Mouse (Mus musculus): Measurements from ENCODE around the gene Pabpc4l. TPM values are rescaled to one million over a fixed set of nuclear protein-coding genes. Genes with fewer than 3 reads are reported as not detected.
A peak's percentile ranks its signal among the peaks of the same experiment; 100 is the strongest.
"Not testable (repeated sequence)": the region's sequence is repeated elsewhere in the genome, so short reads cannot be mapped to it uniquely, and the experiment has no call there.

Pabpc4l gene
- polyA plus RNA-seq (2014; fragmentation: Nextera tagmentation; extraction: Ambion mirVana): 20.5 and 21.9 TPM in 2 replicates

GRCm38 (mm10) chr3:46447481-46448265, at the start of gene Pabpc4l:
Pabpc4l (minus strand) TSS chr3:46448219.
- peak; percentile 94 for ATAC-seq (ENCODE audit: insufficient number of reproducible peaks, insufficient read depth, low FRiP score, low read depth)
- Histone ChIP-seq H3K9me3 (ENCODE audit: control insufficient read depth, low read depth, low read length) (peaks cover 10% of the 10 kb centered on the region; the same call in 1 of the 2 replicates), H3K4me2 (replicated peaks; ENCODE audit: low read depth, low read length) (peak within 1 kb of the TSS; percentile 57), H3K4me3 (ENCODE audit: low read depth, low read length) (peak within 1 kb of the TSS; percentile 61), H3K27ac (ENCODE audit: low read length) (peak within 1 kb of the TSS; percentile 80), H3K4me1 (ENCODE audit: control insufficient read depth, insufficient read depth, low read length) (no peaks in the 10 kb centered on the region), H3K27me3 (ENCODE audit: control insufficient read depth, insufficient read depth, low read length) (no peaks in the 10 kb centered on the region), H3K36me3 (ENCODE audit: control insufficient read depth, insufficient read depth, low read length) (no peaks in the 10 kb centered on the region), H3K9ac (replicated peaks; ENCODE audit: low read depth, low read length) (peak within 1 kb of the TSS; percentile 83)
- 1% methylated on average over 37 of the region's 37 CpGs for WGBS

- no peaks in the 10 kb centered on the region for H3K4me1 ChIP-seq (ENCODE audit: control insufficient read depth, insufficient read depth, low read length)
- H3K9me3 ChIP-seq (ENCODE audit: control insufficient read depth, low read depth, low read length): no peaks in the 10 kb centered on the region
- no peak overlapping the region for H3K4me3 ChIP-seq (ENCODE audit: low read depth, low read length)
- ATAC-seq (ENCODE audit: insufficient number of reproducible peaks, insufficient read depth, low FRiP score, low read depth): no peak
- H3K27ac ChIP-seq (ENCODE audit: low read length): no peak overlapping the region
- no peaks in the 10 kb centered on the region for H3K36me3 ChIP-seq (ENCODE audit: control insufficient read depth, insufficient read depth, low read length)
- H3K9ac ChIP-seq (replicated peaks; ENCODE audit: low read depth, low read length): no peak overlapping the region
- 66% methylated on average over 5 of the region's 5 CpGs for WGBS
- no peaks in the 10 kb centered on the region for H3K27me3 ChIP-seq (ENCODE audit: control insufficient read depth, insufficient read depth, low read length)
- no peak overlapping the region for H3K4me2 ChIP-seq (replicated peaks; ENCODE audit: low read depth, low read length)
Measured at GRCm38 (mm10) chr3:46490989-46491259, 42.9 kb upstream of the Pabpc4l start.

DNA sequence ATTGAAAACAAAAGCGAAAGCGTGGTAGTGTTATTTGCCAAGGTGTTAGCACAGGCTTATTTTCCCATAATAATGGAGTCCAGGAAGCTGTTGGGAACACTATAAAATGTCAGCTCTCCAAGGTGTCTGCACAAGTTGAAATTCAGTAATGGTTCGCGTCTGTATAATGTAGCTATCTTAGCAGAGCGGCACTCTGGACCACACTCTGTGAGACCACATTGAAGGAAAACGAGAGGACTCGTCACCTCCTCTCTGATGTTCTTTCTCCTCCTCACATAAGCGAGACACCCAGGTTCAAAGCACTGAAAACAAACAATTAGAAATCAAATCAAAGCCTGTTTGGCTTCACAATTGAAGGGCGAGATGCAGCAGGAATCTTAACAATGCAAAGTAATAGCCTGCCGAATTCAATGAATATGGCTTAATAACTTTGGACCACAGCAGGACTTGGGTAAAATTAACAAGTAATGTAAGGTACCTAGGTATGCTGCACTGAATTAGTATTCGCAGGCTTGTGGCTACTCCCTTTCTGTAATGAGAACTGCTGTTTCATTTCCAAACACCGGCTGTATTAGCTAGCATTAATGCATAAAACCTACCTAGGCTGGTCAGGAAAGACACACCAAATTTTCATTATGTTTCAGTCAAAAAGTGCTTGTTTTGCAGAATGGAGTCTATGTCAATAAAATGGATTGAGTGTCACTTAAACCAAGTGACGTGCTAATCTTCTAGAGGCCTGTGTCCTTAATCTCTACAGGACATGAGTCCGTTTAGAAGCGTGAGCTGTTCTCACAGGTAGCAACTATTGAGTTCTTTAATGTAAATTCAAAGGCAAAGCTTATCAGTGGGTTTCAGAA, 42.3 kb upstream of the Pabpc4l start:
- Histone ChIP-seq H3K9ac (replicated peaks; ENCODE audit: low read depth, low read length) (no peak overlapping the region), H3K27ac (ENCODE audit: low read length) (no peak overlapping the region), H3K9me3 (ENCODE audit: control insufficient read depth, low read depth, low read length) (no peaks in the 10 kb centered on the region), H3K27me3 (ENCODE audit: control insufficient read depth, insufficient read depth, low read length) (no peaks in the 10 kb centered on the region), H3K4me3 (ENCODE audit: low read depth, low read length) (no peak overlapping the region), H3K4me2 (replicated peaks; ENCODE audit: low read depth, low read length) (no peak overlapping the region), H3K4me1 (ENCODE audit: control insufficient read depth, insufficient read depth, low read length) (no peaks in the 10 kb centered on the region), H3K36me3 (ENCODE audit: control insufficient read depth, insufficient read depth, low read length) (no peaks in the 10 kb centered on the region)
- no peak for ATAC-seq (ENCODE audit: insufficient number of reproducible peaks, insufficient read depth, low FRiP score, low read depth)
- WGBS: 61% methylated on average over 15 of the region's 15 CpGs

DNA sequence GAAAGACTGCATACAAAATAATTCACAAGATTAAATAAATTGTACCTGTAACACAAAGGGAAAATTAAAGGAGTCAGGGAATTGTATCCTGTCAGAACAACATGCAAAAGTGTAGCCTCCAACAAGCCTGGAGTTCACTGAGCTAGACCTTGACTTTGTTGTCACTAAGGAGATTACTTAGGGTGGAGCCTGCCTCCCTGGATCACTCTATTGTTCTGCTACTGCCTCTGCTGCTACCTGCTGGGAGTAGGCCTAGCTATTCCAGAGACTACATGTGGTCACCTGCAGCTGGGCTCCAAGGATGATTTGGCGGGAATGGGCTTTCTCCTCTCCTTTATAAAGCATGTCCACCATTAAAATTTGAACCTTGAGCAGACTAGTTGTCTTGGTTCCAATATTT, 38.1 kb upstream of the Pabpc4l start:
- H3K4me2 ChIP-seq (replicated peaks; ENCODE audit: low read depth, low read length); H3K36me3 ChIP-seq (ENCODE audit: control insufficient read depth, insufficient read depth, low read length); H3K27me3 ChIP-seq (ENCODE audit: control insufficient read depth, insufficient read depth, low read length); H3K27ac ChIP-seq (ENCODE audit: low read length); H3K4me3 ChIP-seq (ENCODE audit: low read depth, low read length); H3K4me1 ChIP-seq (ENCODE audit: control insufficient read depth, insufficient read depth, low read length); ATAC-seq (ENCODE audit: insufficient number of reproducible peaks, insufficient read depth, low FRiP score, low read depth); H3K9me3 ChIP-seq (ENCODE audit: control insufficient read depth, low read depth, low read length); H3K9ac ChIP-seq (replicated peaks; ENCODE audit: low read depth, low read length): not testable (repeated sequence)
- 84% methylated on average over 1 of the region's 1 CpGs for WGBS

- Histone ChIP-seq H3K27ac (ENCODE audit: low read length) (peak overlapping the region; percentile 80), H3K4me3 (ENCODE audit: low read depth, low read length) (peak overlapping the region; percentile 61), H3K36me3 (ENCODE audit: control insufficient read depth, insufficient read depth, low read length) (no peaks in the 10 kb centered on the region), H3K4me2 (replicated peaks; ENCODE audit: low read depth, low read length) (peak overlapping the region; percentile 57), H3K27me3 (ENCODE audit: control insufficient read depth, insufficient read depth, low read length) (no peaks in the 10 kb centered on the region), H3K4me1 (ENCODE audit: control insufficient read depth, insufficient read depth, low read length) (no peaks in the 10 kb centered on the region), H3K9ac (replicated peaks; ENCODE audit: low read depth, low read length) (peak overlapping the region; percentile 83; the same call in 1 of the 2 replicates), H3K9me3 (ENCODE audit: control insufficient read depth, low read depth, low read length) (peaks cover 10% of the 10 kb centered on the region; the same call in 1 of the 2 replicates)
- WGBS: 4% methylated on average over 5 of the region's 5 CpGs
- no peak for ATAC-seq (ENCODE audit: insufficient number of reproducible peaks, insufficient read depth, low FRiP score, low read depth)
Measured at GRCm38 (mm10) chr3:46448266-46448532, 180 bp upstream of the Pabpc4l start.

DNA sequence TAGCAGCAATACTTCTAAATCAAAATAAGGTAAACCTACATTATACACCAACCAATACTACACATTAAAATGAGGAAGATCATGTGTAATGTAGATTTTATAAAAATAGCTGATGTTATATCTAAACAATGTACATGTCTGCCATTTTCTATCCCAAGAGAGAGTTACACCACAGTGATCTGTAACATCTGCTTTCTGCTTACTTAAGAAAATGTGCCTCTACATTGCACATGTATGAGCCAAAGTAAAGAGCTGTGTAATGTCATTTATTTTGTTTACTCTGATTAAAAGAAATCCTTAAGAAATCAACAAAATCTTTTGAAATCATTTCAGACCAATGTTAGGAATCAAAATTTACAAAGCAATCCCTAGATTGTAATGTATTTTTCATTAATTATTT, 16.6 kb downstream of the Pabpc4l start:
- no peak overlapping the region for H3K4me3 ChIP-seq (ENCODE audit: low read depth, low read length)
- no peaks in the 10 kb centered on the region for H3K4me1 ChIP-seq (ENCODE audit: control insufficient read depth, insufficient read depth, low read length)
- no peak overlapping the region for H3K4me2 ChIP-seq (replicated peaks; ENCODE audit: low read depth, low read length)
- H3K9me3 ChIP-seq (ENCODE audit: control insufficient read depth, low read depth, low read length): no peaks in the 10 kb centered on the region
- ATAC-seq (ENCODE audit: insufficient number of reproducible peaks, insufficient read depth, low FRiP score, low read depth): no peak
- no peak overlapping the region for H3K9ac ChIP-seq (replicated peaks; ENCODE audit: low read depth, low read length)
- H3K27me3 ChIP-seq (ENCODE audit: control insufficient read depth, insufficient read depth, low read length): no peaks in the 10 kb centered on the region
- H3K27ac ChIP-seq (ENCODE audit: low read length): no peak overlapping the region
- no peaks in the 10 kb centered on the region for H3K36me3 ChIP-seq (ENCODE audit: control insufficient read depth, insufficient read depth, low read length)
